Mouse (Mus musculus): ENCODE data around the gene Asic2. TPM values are rescaled to one million over a fixed set of nuclear protein-coding genes. Genes with fewer than 3 reads are reported as not detected.

Gene Asic2
- total and polyA plus RNA-seq, 3 experiments = not detected

- Histone ChIP-seq H3K9me3 (replicated peaks; ENCODE audit: insufficient read depth, low read length) (no peaks in the 10 kb centered on the region), H3K27ac (ENCODE audit: control insufficient read depth, low read depth, low read length) (no peak overlapping the region), H3K79me2 (ENCODE audit: control insufficient read depth, insufficient read depth, low read length, poor library complexity) (no peaks in the 10 kb centered on the region), H3K4me1 (ENCODE audit: control insufficient read depth in 1 of 2, insufficient read depth in 2 of 2, low read length in 2 of 2) (no peaks in the 10 kb centered on the region), H3K36me3 (ENCODE audit: control insufficient read depth in 1 of 2, insufficient read depth in 2 of 2, low read length in 2 of 2) (no peaks in the 10 kb centered on the region), H3K9ac (ENCODE audit: control insufficient read depth, low read depth, low read length, poor library complexity, severe bottlenecking) (no peak overlapping the region), H3K4me3 (ENCODE audit: control insufficient read depth in 1 of 2, insufficient read depth in 1 of 2, low read depth in 2 of 2, low read length in 2 of 2) (no peak overlapping the region), H3K27me3 (ENCODE audit: control insufficient read depth in 1 of 2, insufficient read depth in 2 of 2, low read length in 2 of 2) (no peaks in the 10 kb centered on the region)
- no peak for DNase-seq (ENCODE audit: low read depth, low spot score)
- TF ChIP-seq JUND (IDR thresholded peaks at IDR 0.05; ENCODE audit: low read depth, low read length) = no peak
- TF ChIP-seq POLR2AphosphoS2 (IDR thresholded peaks at IDR 0.05; ENCODE audit: low read length) = no peak
- no peak for TF ChIP-seq RAD21 (IDR thresholded peaks at IDR 0.05; ENCODE audit: low read depth, low read length)
- no peak for TF ChIP-seq BHLHE40 (IDR thresholded peaks at IDR 0.05; ENCODE audit: borderline replicate concordance, low read depth, low read length)
- TF ChIP-seq ETS1 (IDR thresholded peaks at IDR 0.05; ENCODE audit: low read depth, low read length) = no peak
- no peak for TF ChIP-seq MYB (IDR thresholded peaks at IDR 0.05; ENCODE audit: low read depth, low read length)
- no peak for TF ChIP-seq CHD1 (IDR thresholded peaks at IDR 0.05; ENCODE audit: low read depth, low read length)
These were observed 407.9 kb downstream of the Asic2 start for GRCm38 (mm10) chr11:81560374-81560773.

GRCm38 (mm10) chr11:81543189-81543588, 425.1 kb downstream of the Asic2 start:
- no peaks in the 10 kb centered on the region for H3K9me3 ChIP-seq (replicated peaks; ENCODE audit: insufficient read depth, low read length)
- no peak overlapping the region for H3K27ac ChIP-seq (ENCODE audit: control insufficient read depth, low read depth, low read length)
- DNase-seq (ENCODE audit: low read depth, low spot score) = no peak
- H3K4me1 ChIP-seq (ENCODE audit: control insufficient read depth in 1 of 2, insufficient read depth in 2 of 2, low read length in 2 of 2) = no peaks in the 10 kb centered on the region
- H3K9ac ChIP-seq (ENCODE audit: control insufficient read depth, low read depth, low read length, poor library complexity, severe bottlenecking) = no peak overlapping the region
- H3K27me3 ChIP-seq (ENCODE audit: control insufficient read depth in 1 of 2, insufficient read depth in 2 of 2, low read length in 2 of 2) = no peaks in the 10 kb centered on the region
- no peak for TF ChIP-seq POLR2AphosphoS5 (IDR thresholded peaks at IDR 0.05; ENCODE audit: borderline replicate concordance, low read depth, low read length)
- no peak for TF ChIP-seq GABPA (IDR thresholded peaks at IDR 0.05; ENCODE audit: low read depth, low read length)
- no peak for TF ChIP-seq NELFE (IDR thresholded peaks at IDR 0.05; ENCODE audit: low read depth, low read length)
- TF ChIP-seq ETS1 (IDR thresholded peaks at IDR 0.05; ENCODE audit: low read depth, low read length) = no peak
- no peak for TF ChIP-seq ZKSCAN1 (IDR thresholded peaks at IDR 0.05; ENCODE audit: low read depth, low read length)
- TF ChIP-seq GATA1 (IDR thresholded peaks at IDR 0.05; ENCODE audit: low read depth, low read length) = no peak
- no peak for TF ChIP-seq CTCF (IDR thresholded peaks at IDR 0.05 in 2 of 3, conservative IDR thresholded peaks at IDR 0.05 in 1 of 3; ENCODE audit: control insufficient read depth in 1 of 3, insufficient read depth in 1 of 3, low read depth in 2 of 3, low read length in 3 of 3, poor library complexity in 1 of 3, severe bottlenecking in 1 of 3)
- no peak for TF ChIP-seq UBTF (IDR thresholded peaks at IDR 0.05; ENCODE audit: borderline replicate concordance, insufficient read depth, low read depth, low read length)
- no peak for TF ChIP-seq ZC3H11A (IDR thresholded peaks at IDR 0.05; ENCODE audit: low read depth, low read length)
- H3K4me3 ChIP-seq (ENCODE audit: control insufficient read depth in 1 of 2, insufficient read depth in 1 of 2, low read depth in 2 of 2, low read length in 2 of 2) = no peak overlapping the region
- H3K79me2 ChIP-seq (ENCODE audit: control insufficient read depth, insufficient read depth, low read length, poor library complexity) = no peaks in the 10 kb centered on the region
- no peaks in the 10 kb centered on the region for H3K36me3 ChIP-seq (ENCODE audit: control insufficient read depth in 1 of 2, insufficient read depth in 2 of 2, low read length in 2 of 2)
